Mouse (Mus musculus) erythroblast, embryonic 14.5 days (primary cell): ENCODE measurements at regions not wholly inside any gene's neighbourhood (a gene's known extent, or its start where the extent isn't known, plus 50 kb on each side); places are given as distances from the start of the nearest gene placed in this dataset.

ENCODE experiments used
- H3K27me3 ChIP-seq: 2 replicates; pipeline ENCODE4 v1.6.1; 2012; ENCODE audit warnings: inconsistent platforms; ENCODE audit not compliant: control insufficient read depth
- H3K36me3 ChIP-seq: 2 replicates; pipeline ENCODE4 v1.6.1; 2012; ENCODE audit warnings: mild to moderate bottlenecking, inconsistent platforms; ENCODE audit not compliant: control insufficient read depth
- H3K4me1 ChIP-seq: 2 replicates; pipeline ENCODE4 v1.6.1; 2012; ENCODE audit warnings: inconsistent platforms; ENCODE audit not compliant: control insufficient read depth
- H3K4me3 ChIP-seq: replicated peaks from 2 replicates; pipeline ENCODE3; 2012; ENCODE audit warnings: moderate library complexity, mild to moderate bottlenecking, inconsistent platforms
- H3K9me3 ChIP-seq: 2 replicates; pipeline ENCODE4 v1.6.1; 2012; ENCODE audit warnings: low read length, inconsistent platforms, mixed read lengths; ENCODE audit not compliant: control insufficient read depth
- GATA1 ChIP-seq: IDR thresholded peaks from 2 replicates; pipeline ENCODE4 v1.6.1; 2012; ENCODE audit warnings: low read length, inconsistent platforms, mixed read lengths
- TAL1 ChIP-seq: IDR thresholded peaks from 3 replicates; pipeline ENCODE4 v1.6.1; 2012; ENCODE audit warnings: low read length, inconsistent platforms, mixed read lengths

GRCm38 (mm10) chr15:63446288-63446687, 398.7 kb downstream of the Gsdmc2 start:
- Histone ChIP-seq H3K4me1 (no peaks in the 10 kb centered on the region), H3K4me3 (no peak overlapping the region), H3K36me3 (no peaks in the 10 kb centered on the region), H3K27me3 (no peaks in the 10 kb centered on the region), H3K9me3 (no peaks in the 10 kb centered on the region)
- TF ChIP-seq TAL1 = no peak
- no peak for TF ChIP-seq GATA1

- TF ChIP-seq TAL1 (no peak), GATA1 (no peak)
- H3K9me3 ChIP-seq = no peaks in the 10 kb centered on the region
Observed at GRCm38 (mm10) chr15:63445016-63445415, 400.0 kb downstream of the Gsdmc2 start.

GRCm38 (mm10) chr15:63442146-63442780, 402.7 kb downstream of the Gsdmc2 start:
- H3K4me3 ChIP-seq = no peak overlapping the region
- TF ChIP-seq TAL1 (no peak), GATA1 (no peak)
- no peaks in the 10 kb centered on the region for H3K36me3 ChIP-seq
- no peaks in the 10 kb centered on the region for H3K9me3 ChIP-seq
- H3K27me3 ChIP-seq = no peaks in the 10 kb centered on the region
- H3K4me1 ChIP-seq = no peaks in the 10 kb centered on the region

More at GRCm38 (mm10) chr15:63445016-63445415, 400.0 kb downstream of the Gsdmc2 start:
- Histone ChIP-seq H3K36me3 (no peaks in the 10 kb centered on the region), H3K4me1 (no peaks in the 10 kb centered on the region), H3K4me3 (no peak overlapping the region), H3K27me3 (no peaks in the 10 kb centered on the region)

- TF ChIP-seq GATA1 = no peak
- no peak for TF ChIP-seq TAL1
- H3K9me3 ChIP-seq = no peaks in the 10 kb centered on the region
- no peak overlapping the region for H3K4me3 ChIP-seq
- H3K36me3 ChIP-seq = no peaks in the 10 kb centered on the region
- no peaks in the 10 kb centered on the region for H3K27me3 ChIP-seq
- H3K4me1 ChIP-seq = no peaks in the 10 kb centered on the region
Observed at GRCm38 (mm10) chr15:63412649-63413048, 432.3 kb downstream of the Gsdmc2 start.

GRCm38 (mm10) chr15:63411771-63412118, 433.2 kb downstream of the Gsdmc2 start:
- Histone ChIP-seq H3K9me3 (no peaks in the 10 kb centered on the region), H3K4me1 (no peaks in the 10 kb centered on the region), H3K4me3 (no peak overlapping the region), H3K36me3 (no peaks in the 10 kb centered on the region), H3K27me3 (no peaks in the 10 kb centered on the region)
- no peak for TF ChIP-seq TAL1

- no peaks in the 10 kb centered on the region for H3K27me3 ChIP-seq
- H3K9me3 ChIP-seq = no peaks in the 10 kb centered on the region
- TF ChIP-seq GATA1 = no peak
- no peak for TF ChIP-seq TAL1
- H3K36me3 ChIP-seq = no peaks in the 10 kb centered on the region
- no peaks in the 10 kb centered on the region for H3K4me1 ChIP-seq
- H3K4me3 ChIP-seq = no peak overlapping the region
Observed at GRCm38 (mm10) chr15:63410994-63411770, 433.8 kb downstream of the Gsdmc2 start.

GRCm38 (mm10) chr15:63400445-63400844, 444.5 kb downstream of the Gsdmc2 start:
- no peak for TF ChIP-seq TAL1
- no peak for TF ChIP-seq GATA1
- no peaks in the 10 kb centered on the region for H3K27me3 ChIP-seq
- no peak overlapping the region for H3K4me3 ChIP-seq
- H3K9me3 ChIP-seq = no peaks in the 10 kb centered on the region
- no peaks in the 10 kb centered on the region for H3K4me1 ChIP-seq
- no peaks in the 10 kb centered on the region for H3K36me3 ChIP-seq

- Histone ChIP-seq H3K4me3 (no peak overlapping the region), H3K9me3 (no peaks in the 10 kb centered on the region), H3K4me1 (no peaks in the 10 kb centered on the region), H3K27me3 (no peaks in the 10 kb centered on the region), H3K36me3 (no peaks in the 10 kb centered on the region)
- TF ChIP-seq TAL1 (no peak), GATA1 (no peak)
Observed at GRCm38 (mm10) chr15:63400011-63400410, 445.0 kb downstream of the Gsdmc2 start.

GRCm38 (mm10) chr15:63397485-63397884, 447.5 kb downstream of the Gsdmc2 start:
- no peak for TF ChIP-seq TAL1
- no peak for TF ChIP-seq GATA1
- Histone ChIP-seq H3K36me3 (no peaks in the 10 kb centered on the region), H3K27me3 (no peaks in the 10 kb centered on the region), H3K4me1 (no peaks in the 10 kb centered on the region), H3K4me3 (no peak overlapping the region), H3K9me3 (no peaks in the 10 kb centered on the region)

- H3K9me3 ChIP-seq = no peaks in the 10 kb centered on the region
- TF ChIP-seq TAL1 (no peak), GATA1 (no peak)
- H3K36me3 ChIP-seq = no peaks in the 10 kb centered on the region
- no peaks in the 10 kb centered on the region for H3K4me1 ChIP-seq
- H3K27me3 ChIP-seq = no peaks in the 10 kb centered on the region
- H3K4me3 ChIP-seq = no peak overlapping the region
Observed at GRCm38 (mm10) chr15:63377258-63377657, 467.7 kb downstream of the Gsdmc2 start.
